16 mouse cellular contexts compared by ENCODE assay signal in genomic region chr7:78814766-78815165, GRCm38 (mm10). TPM values are rescaled to one million over a fixed set of nuclear protein-coding genes. Genes with fewer than 3 reads are reported as not detected.
A peak's percentile ranks its signal among the peaks of the same experiment; 100 is the strongest.
DNase-seq lines count a peak whose midpoint lies in the region; ATAC-seq and TF ChIP-seq lines count a peak whose summit lies in the region.
"Had no signal": no experiment of that assay in that cellular context is flagged by ENCODE, and none has a peak within 500 bp of the region (broad histone marks: within the 10 kb centered on the region; RNA-seq: fewer than 3 reads in every experiment).

No protein-coding gene starts in this region.

- TF ChIP-seq CTCF in forebrain, postnatal 0 days (IDR thresholded peaks at IDR 0.05; ENCODE audit: low read depth), result no peak
- TF ChIP-seq CTCF in intestine, postnatal 0 days (IDR thresholded peaks at IDR 0.05; ENCODE audit: low read depth), result no peak

- no peak overlapping the region for H3K4me2 ChIP-seq in forebrain, postnatal 0 days (ENCODE audit: low read depth)
- H3K4me2 ChIP-seq in forebrain, embryonic 15.5 days (replicated peaks), result no peak overlapping the region
- H3K4me2 ChIP-seq in midbrain, embryonic 13.5 days (replicated peaks), result no peak overlapping the region
- no peak overlapping the region for H3K4me2 ChIP-seq in intestine, postnatal 0 days (replicated peaks; ENCODE audit: low read depth)

- no peak for DNase-seq in forebrain, postnatal 0 days
- no peak for DNase-seq in midbrain, embryonic 10.5 days (ENCODE audit: low spot score)
- peak; percentile 27 for DNase-seq in kidney, postnatal 10 days
- no peak for DNase-seq in c-Kit-positive CD71-positive TER-119-positive erythroid progenitor cells, embryonic 14.5 days (ENCODE audit: low spot score)
- DNase-seq: cerebellum, adult 11-12 months; heart, adult 2 months; liver; lung, adult 2 months; right cerebral cortex, adult 18-20 months; thymus, postnatal 25 days had no signal

- H3K4me1 ChIP-seq in forebrain, postnatal 0 days (ENCODE audit: insufficient read depth), result no peaks in the 10 kb centered on the region
- peaks cover 12% of the 10 kb centered on the region; the same call in 1 of the 2 replicates for H3K4me1 ChIP-seq in forebrain, embryonic 15.5 days
- H3K4me1 ChIP-seq in midbrain, embryonic 13.5 days (replicated peaks), result peaks cover 12% of the 10 kb centered on the region
- peaks cover 7% of the 10 kb centered on the region; the same call in 1 of the 2 replicates for H3K4me1 ChIP-seq in midbrain, embryonic 10.5 days
- no peaks in the 10 kb centered on the region for H3K4me1 ChIP-seq in intestine, postnatal 0 days (replicated peaks; ENCODE audit: control insufficient read depth, insufficient read depth, low read length)

- H3K9me3 ChIP-seq in forebrain, postnatal 0 days (ENCODE audit: low read length), result no peaks in the 10 kb centered on the region
- no peaks in the 10 kb centered on the region for H3K9me3 ChIP-seq in forebrain, embryonic 15.5 days
- no peaks in the 10 kb centered on the region for H3K9me3 ChIP-seq in midbrain, embryonic 13.5 days
- H3K9me3 ChIP-seq in midbrain, embryonic 10.5 days (replicated peaks), result no peaks in the 10 kb centered on the region
- no peaks in the 10 kb centered on the region for H3K9me3 ChIP-seq in intestine, postnatal 0 days (ENCODE audit: control insufficient read depth)

- H3K27ac ChIP-seq in forebrain, postnatal 0 days (ENCODE audit: low read depth, low read length), result no peak overlapping the region
- no peak overlapping the region for H3K27ac ChIP-seq in forebrain, embryonic 15.5 days (replicated peaks)
- peak overlapping the region; percentile 69 for H3K27ac ChIP-seq in midbrain, embryonic 13.5 days
- no peak overlapping the region for H3K27ac ChIP-seq in midbrain, embryonic 10.5 days (replicated peaks)
- no peak overlapping the region for H3K27ac ChIP-seq in intestine, postnatal 0 days (ENCODE audit: low read depth, low read length)
- H3K27ac ChIP-seq: heart, adult 2 months; macrophage; stomach, postnatal 0 days had no signal

- H3K27me3 ChIP-seq in forebrain, postnatal 0 days (ENCODE audit: insufficient read depth, low read length), result no peaks in the 10 kb centered on the region
- H3K27me3 ChIP-seq in forebrain, embryonic 15.5 days, result no peaks in the 10 kb centered on the region
- H3K27me3 ChIP-seq in midbrain, embryonic 13.5 days, result no peaks in the 10 kb centered on the region
- no peaks in the 10 kb centered on the region for H3K27me3 ChIP-seq in midbrain, embryonic 10.5 days (ENCODE audit: low read depth, poor library complexity, severe bottlenecking)
- no peaks in the 10 kb centered on the region for H3K27me3 ChIP-seq in intestine, postnatal 0 days (replicated peaks; ENCODE audit: control insufficient read depth, insufficient read depth, low read length)

- ATAC-seq in forebrain, postnatal 0 days, result peak; percentile 56
- no peak for ATAC-seq in forebrain, embryonic 15.5 days (replicated peaks)
- ATAC-seq in midbrain, embryonic 13.5 days, result peak; percentile 71; the same call in 1 of the 2 replicates
- no peak for ATAC-seq in intestine, postnatal 0 days
- ATAC-seq: activated CD4-positive, CD25-positive, alpha-beta regulatory T cell, adult 4 months had no signal

- no peak overlapping the region for H3K9ac ChIP-seq in forebrain, postnatal 0 days
- no peak overlapping the region for H3K9ac ChIP-seq in forebrain, embryonic 15.5 days (replicated peaks)
- H3K9ac ChIP-seq in midbrain, embryonic 13.5 days (replicated peaks), result no peak overlapping the region
- H3K9ac ChIP-seq in intestine, postnatal 0 days (ENCODE audit: low read depth, low read length), result no peak overlapping the region

- no peak overlapping the region for H3K4me3 ChIP-seq in forebrain, postnatal 0 days (ENCODE audit: low read depth, low read length)
- H3K4me3 ChIP-seq in forebrain, embryonic 15.5 days, result no peak overlapping the region
- H3K4me3 ChIP-seq in midbrain, embryonic 13.5 days (replicated peaks), result no peak overlapping the region
- no peak overlapping the region for H3K4me3 ChIP-seq in midbrain, embryonic 10.5 days
- H3K4me3 ChIP-seq in intestine, postnatal 0 days (ENCODE audit: low read depth, low read length), result no peak overlapping the region
- H3K4me3 ChIP-seq: heart, adult 2 months had no signal

- no peaks in the 10 kb centered on the region for H3K36me3 ChIP-seq in forebrain, postnatal 0 days (ENCODE audit: insufficient read depth)
- H3K36me3 ChIP-seq in forebrain, embryonic 15.5 days, result no peaks in the 10 kb centered on the region
- no peaks in the 10 kb centered on the region for H3K36me3 ChIP-seq in midbrain, embryonic 13.5 days
- H3K36me3 ChIP-seq in midbrain, embryonic 10.5 days, result no peaks in the 10 kb centered on the region
- H3K36me3 ChIP-seq in intestine, postnatal 0 days (ENCODE audit: control insufficient read depth, insufficient read depth), result no peaks in the 10 kb centered on the region

RNA-seq across cellular contexts. Expression of gene Mrpl46, which starts 31.4 kb away (rescaled TPM):
- 33.2 and 39.9 TPM in 2 replicates for total RNA-seq in forebrain, postnatal 0 days (2014; rRNA removed)
- polyA plus RNA-seq in forebrain, postnatal 0 days (2015; fragmentation: Nextera tagmentation; extraction: Ambion mirVana), result 63.9 and 74.8 TPM in 2 replicates
- 53.5 and 55.0 TPM in 2 replicates for polyA plus RNA-seq in forebrain, embryonic 15.5 days (2015; fragmentation: Nextera tagmentation; extraction: Ambion mirVana)
- polyA plus RNA-seq in midbrain, embryonic 13.5 days (2015; fragmentation: Nextera tagmentation; extraction: Ambion mirVana), result 58.6 and 64.2 TPM in 2 replicates
- polyA plus RNA-seq in midbrain, embryonic 10.5 days (2016; fragmentation: Nextera tagmentation; extraction: Ambion mirVana), result 75.5 and 87.7 TPM in 2 replicates
- polyA plus RNA-seq in intestine, postnatal 0 days (2015; fragmentation: Nextera tagmentation; extraction: Ambion mirVana), result 64.7 and 68.9 TPM in 2 replicates

RNA-seq across cellular contexts. Expression of gene Mrps11, which starts 31.8 kb away (rescaled TPM):
- 44.7 and 51.6 TPM in 2 replicates for total RNA-seq in forebrain, postnatal 0 days (2014; rRNA removed)
- polyA plus RNA-seq in forebrain, postnatal 0 days (2015; fragmentation: Nextera tagmentation; extraction: Ambion mirVana), result 70.4 and 77.5 TPM in 2 replicates
- polyA plus RNA-seq in forebrain, embryonic 15.5 days (2015; fragmentation: Nextera tagmentation; extraction: Ambion mirVana), result 68.8 and 72.9 TPM in 2 replicates
- 73.1 and 79.1 TPM in 2 replicates for polyA plus RNA-seq in midbrain, embryonic 13.5 days (2015; fragmentation: Nextera tagmentation; extraction: Ambion mirVana)
- polyA plus RNA-seq in midbrain, embryonic 10.5 days (2016; fragmentation: Nextera tagmentation; extraction: Ambion mirVana), result 91.4 and 97.8 TPM in 2 replicates
- 38.6 and 40.6 TPM in 2 replicates for polyA plus RNA-seq in intestine, postnatal 0 days (2015; fragmentation: Nextera tagmentation; extraction: Ambion mirVana)

RNA-seq across cellular contexts. Expression of gene Det1, which starts 32.3 kb away (rescaled TPM):
- 9.8 and 11.9 TPM in 2 replicates for total RNA-seq in forebrain, postnatal 0 days (2014; rRNA removed)
- polyA plus RNA-seq in forebrain, postnatal 0 days (2015; fragmentation: Nextera tagmentation; extraction: Ambion mirVana), result 6.2 and 7.0 TPM in 2 replicates
- polyA plus RNA-seq in forebrain, embryonic 15.5 days (2015; fragmentation: Nextera tagmentation; extraction: Ambion mirVana), result 18.1 and 18.5 TPM in 2 replicates
- 17.7 and 18.1 TPM in 2 replicates for polyA plus RNA-seq in midbrain, embryonic 13.5 days (2015; fragmentation: Nextera tagmentation; extraction: Ambion mirVana)
- 23.4 and 24.4 TPM in 2 replicates for polyA plus RNA-seq in midbrain, embryonic 10.5 days (2016; fragmentation: Nextera tagmentation; extraction: Ambion mirVana)
- 10.1 and 11.2 TPM in 2 replicates for polyA plus RNA-seq in intestine, postnatal 0 days (2015; fragmentation: Nextera tagmentation; extraction: Ambion mirVana)

Comparison
In these comparisons a context has a peak if more than half of its experiments do, and no peak if none do; other contexts are left out.
1. ATAC-seq: peak in forebrain, postnatal 0 days (single experiment) and midbrain, embryonic 13.5 days (single experiment); none in forebrain, embryonic 15.5 days (single experiment) and intestine, postnatal 0 days (single experiment).